Comparison of ENCODE assay signal across 20 mouse cellular contexts in genomic region chr14:25848237-25848636, GRCm38 (mm10). TPM values are rescaled to one million over a fixed set of nuclear protein-coding genes. Genes with fewer than 3 reads are reported as not detected.
DNase-seq lines count a peak whose midpoint lies in the region; ATAC-seq and TF ChIP-seq lines count a peak whose summit lies in the region.
"Had no signal": no experiment of that assay in that cellular context is flagged by ENCODE, and none has a peak within 500 bp of the region (broad histone marks: within the 10 kb centered on the region; RNA-seq: fewer than 3 reads in every experiment).

No protein-coding gene starts in this region.

- H3K9me3 ChIP-seq in lung, postnatal 0 days (ENCODE audit: low read length), result no peaks in the 10 kb centered on the region
- H3K9me3 ChIP-seq in kidney, postnatal 0 days (replicated peaks; ENCODE audit: low read length), result no peaks in the 10 kb centered on the region
- no peaks in the 10 kb centered on the region for H3K9me3 ChIP-seq in forebrain, embryonic 16.5 days (ENCODE audit: control insufficient read depth, low read length)
- H3K9me3 ChIP-seq: forebrain, embryonic 15.5 days; midbrain, embryonic 10.5 days; neural tube, embryonic 12.5 days had no signal

- H3K27ac ChIP-seq in lung, postnatal 0 days (ENCODE audit: low read length), result no peak overlapping the region
- H3K27ac ChIP-seq in kidney, postnatal 0 days, result peak overlapping the region; percentile 81
- no peak overlapping the region for H3K27ac ChIP-seq in forebrain, embryonic 16.5 days (ENCODE audit: low read length)
- H3K27ac ChIP-seq: forebrain, embryonic 15.5 days; midbrain, embryonic 10.5 days; neural tube, embryonic 12.5 days had no signal

- no peaks in the 10 kb centered on the region for H3K27me3 ChIP-seq in lung, postnatal 0 days (replicated peaks; ENCODE audit: insufficient read depth, low read length)
- H3K27me3 ChIP-seq in kidney, postnatal 0 days (ENCODE audit: insufficient read depth, low read length), result no peaks in the 10 kb centered on the region
- H3K27me3 ChIP-seq in forebrain, embryonic 16.5 days (replicated peaks; ENCODE audit: control insufficient read depth, insufficient read depth, low read length), result peaks cover 4% of the 10 kb centered on the region
- H3K27me3 ChIP-seq: forebrain, embryonic 15.5 days had no signal

- no peak overlapping the region for H3K4me2 ChIP-seq in lung, postnatal 0 days (replicated peaks; ENCODE audit: low read depth, low read length)
- H3K4me2 ChIP-seq in kidney, postnatal 0 days (ENCODE audit: low read length), result peak overlapping the region; percentile 6; the same call in 1 of the 2 replicates
- no peak overlapping the region for H3K4me2 ChIP-seq in forebrain, embryonic 16.5 days (ENCODE audit: low read length)
- H3K4me2 ChIP-seq: forebrain, embryonic 15.5 days; neural tube, embryonic 12.5 days had no signal

- TF ChIP-seq EP300 in lung, postnatal 0 days (IDR thresholded peaks at IDR 0.05), result no peak

- WGBS in lung, postnatal 0 days, result 72% methylated on average over 6 of the region's 6 CpGs
- 26% methylated on average over 6 of the region's 6 CpGs for WGBS in kidney, postnatal 0 days
- 90% methylated on average over 6 of the region's 6 CpGs for WGBS in forebrain, embryonic 16.5 days

- no peak overlapping the region for H3K9ac ChIP-seq in lung, postnatal 0 days (replicated peaks; ENCODE audit: low read depth)
- H3K9ac ChIP-seq in kidney, postnatal 0 days (ENCODE audit: low read depth, low read length), result no peak overlapping the region
- H3K9ac ChIP-seq in forebrain, embryonic 16.5 days (replicated peaks; ENCODE audit: low read depth, low read length), result no peak overlapping the region
- H3K9ac ChIP-seq: forebrain, embryonic 15.5 days; neural tube, embryonic 12.5 days had no signal

- no peak for TF ChIP-seq CTCF in lung, postnatal 0 days (IDR thresholded peaks at IDR 0.05)
- TF ChIP-seq CTCF in kidney, postnatal 0 days (IDR thresholded peaks at IDR 0.05; ENCODE audit: low read depth), result no peak

- peaks cover 6% of the 10 kb centered on the region for H3K4me1 ChIP-seq in lung, postnatal 0 days (ENCODE audit: insufficient read depth, low read depth, low read length)
- peaks cover 34% of the 10 kb centered on the region for H3K4me1 ChIP-seq in kidney, postnatal 0 days (replicated peaks; ENCODE audit: insufficient read depth, low read length)
- no peaks in the 10 kb centered on the region for H3K4me1 ChIP-seq in forebrain, embryonic 16.5 days (replicated peaks; ENCODE audit: control insufficient read depth, insufficient read depth, low read length)
- H3K4me1 ChIP-seq: forebrain, embryonic 15.5 days; neural tube, embryonic 12.5 days had no signal

- no peaks in the 10 kb centered on the region for H3K36me3 ChIP-seq in lung, postnatal 0 days (ENCODE audit: insufficient read depth, low read length)
- H3K36me3 ChIP-seq in kidney, postnatal 0 days (ENCODE audit: insufficient read depth, low read length), result no peaks in the 10 kb centered on the region
- no peaks in the 10 kb centered on the region for H3K36me3 ChIP-seq in forebrain, embryonic 16.5 days (ENCODE audit: control insufficient read depth, insufficient read depth)
- H3K36me3 ChIP-seq: forebrain, embryonic 15.5 days; midbrain, embryonic 10.5 days; neural tube, embryonic 12.5 days had no signal

- no peak overlapping the region for H3K4me3 ChIP-seq in lung, postnatal 0 days (ENCODE audit: low read depth, low read length)
- no peak overlapping the region for H3K4me3 ChIP-seq in kidney, postnatal 0 days (replicated peaks; ENCODE audit: low read depth, low read length)
- no peak overlapping the region for H3K4me3 ChIP-seq in forebrain, embryonic 16.5 days (replicated peaks; ENCODE audit: low read length)
- H3K4me3 ChIP-seq: erythroblast, embryonic 14.5 days; forebrain, embryonic 15.5 days; midbrain, embryonic 10.5 days; neural tube, embryonic 12.5 days had no signal

- peak; percentile 40 for DNase-seq in lung, postnatal 0 days (ENCODE audit: low spot score)
- no peak for DNase-seq in lung, postnatal 25 days (ENCODE audit: low spot score)
- DNase-seq in kidney, adult 11 months, result peak; percentile 73
- peak; percentile 94 for DNase-seq in kidney, postnatal 0 days (ENCODE audit: low spot score)
- DNase-seq in heart, adult 8-10 months (ENCODE audit: low spot score), result no peak
- no peak for DNase-seq in embryo, embryonic 11 days
- DNase-seq: cerebellum, adult 11 months; cerebellum, postnatal 36 days; right cerebral cortex, postnatal 4 days; thymus, postnatal 25 days had no signal

- ATAC-seq in lung, postnatal 0 days, result peak; percentile 54
- peak; percentile 76 for ATAC-seq in kidney, postnatal 0 days (replicated peaks; ENCODE audit: low FRiP score, low read depth)
- ATAC-seq in neutrophil, adult 5-6 weeks (ENCODE audit: extremely low read depth, insufficient number of reproducible peaks, low FRiP score, poor library complexity, severe bottlenecking), result peak; percentile 46; the same call in 1 of the 2 replicates
- no peak for ATAC-seq in forebrain, embryonic 16.5 days
- ATAC-seq: forebrain, embryonic 15.5 days; inflammation-experienced regulatory T-cells, adult 6 months had no signal

RNA-seq across cellular contexts. Expression of gene Anxa11, which starts 6.3 kb away (rescaled TPM):
- polyA plus RNA-seq in lung, postnatal 0 days (2015; fragmentation: Nextera tagmentation; extraction: Ambion mirVana), result 54.6 and 55.3 TPM in 2 replicates
- polyA plus RNA-seq in kidney, postnatal 0 days (2015; fragmentation: Nextera tagmentation; extraction: Ambion mirVana), result 83.7 and 95.6 TPM in 2 replicates
- 43.6 and 47.0 TPM in 2 replicates for total RNA-seq in neutrophil, adult 5-6 weeks (2017)
- total RNA-seq in heart, adult 8-10 months (2022), result 10 to 100 TPM; 79.8 to 88.1 (median 84.4) TPM
- polyA plus RNA-seq in forebrain, embryonic 16.5 days (2015; fragmentation: Nextera tagmentation; extraction: Ambion mirVana), result 2.0 and 2.6 TPM in 2 replicates

RNA-seq across cellular contexts. Expression of gene Plac9a, which starts 54.7 kb away (rescaled TPM):
- polyA plus RNA-seq in lung, postnatal 0 days (2015; fragmentation: Nextera tagmentation; extraction: Ambion mirVana), result 5.1 and 13.2 TPM in 2 replicates
- polyA plus RNA-seq in kidney, postnatal 0 days (2015; fragmentation: Nextera tagmentation; extraction: Ambion mirVana), result 1.6 and 1.7 TPM in 2 replicates
- total RNA-seq in neutrophil, adult 5-6 weeks (2017), result not detected in 2 replicates
- 1 to 10 TPM in 3 of 4 experiments, under 1 TPM in 1; 0.88 to 5.5 (median 3.0) TPM for total RNA-seq in heart, adult 8-10 months (2022)
- polyA plus RNA-seq in forebrain, embryonic 16.5 days (2015; fragmentation: Nextera tagmentation; extraction: Ambion mirVana), result not detected in 2 replicates
- total RNA-seq: MEL had no signal
- polyA plus RNA-seq: embryonic facial prominence, embryonic 11.5 days; erythroblast, embryonic 14.5 days; forebrain, embryonic 15.5 days; hindbrain, embryonic 11.5 days; inflammation-experienced regulatory T-cells, adult 6 months; midbrain, embryonic 10.5 days; neural tube, embryonic 12.5 days had no signal

Comparison
In these comparisons a context has a peak if more than half of its experiments do, and no peak if none do; other contexts are left out.
1. DNase-seq: peak in lung, postnatal 0 days (single experiment), kidney, adult 11 months (single experiment) and kidney, postnatal 0 days (single experiment); none in lung, postnatal 25 days (single experiment), heart, adult 8-10 months (single experiment) and embryo, embryonic 11 days (single experiment).
2. RNA of gene Anxa11, which starts 6.3 kb away (polyA plus RNA-seq): 83.7 to 95.6 TPM in kidney, postnatal 0 days and 54.6 to 55.3 TPM in lung, postnatal 0 days; 2.0 to 2.6 TPM in forebrain, embryonic 16.5 days; every median in the first group is over 10 times any median in the second.